In genomic region chr11:101118105-101118504, GRCm38 (mm10) we compare ENCODE assay signal across 8 mouse cellular contexts. TPM values are rescaled to one million over a fixed set of nuclear protein-coding genes. Genes with fewer than 3 reads are reported as not detected.
A peak's percentile ranks its signal among the peaks of the same experiment; 100 is the strongest.
DNase-seq lines count a peak whose midpoint lies in the region; ATAC-seq and TF ChIP-seq lines count a peak whose summit lies in the region.

No protein-coding gene starts in this region.

- peaks cover 48% of the 10 kb centered on the region for H3K79me2 ChIP-seq in MEL (ENCODE audit: control insufficient read depth, insufficient read depth, low read length, poor library complexity)

- peak overlapping the region; percentile 96 for H3K9ac ChIP-seq in heart, embryonic 14.5 days (ENCODE audit: low read length)
- peak overlapping the region; percentile 83 for H3K9ac ChIP-seq in MEL (ENCODE audit: control insufficient read depth, low read depth, low read length, poor library complexity, severe bottlenecking)
- no peak overlapping the region for H3K9ac ChIP-seq in hindbrain, embryonic 11.5 days (ENCODE audit: low read depth, low read length)
- H3K9ac ChIP-seq in midbrain, embryonic 12.5 days (replicated peaks), result peak overlapping the region; percentile 95; the same call in 1 of the 2 replicates

- 0 out of 4 replicates have a peak overlapping the region, but pooled peaks of 1 of the 2 experiments have one; percentile 89 for H3K27ac ChIP-seq in heart, embryonic 14.5 days (replicated peaks in 1 of 2; ENCODE audit: control insufficient read depth in 1 of 2, insufficient read depth in 1 of 2, low read depth in 2 of 2, low read length in 2 of 2)
- no peak overlapping the region for H3K27ac ChIP-seq in MEL (ENCODE audit: control insufficient read depth, low read depth, low read length)
- no peak overlapping the region for H3K27ac ChIP-seq in hindbrain, embryonic 11.5 days (ENCODE audit: low read depth, low read length)
- H3K27ac ChIP-seq in midbrain, embryonic 12.5 days (replicated peaks), result no peak overlapping the region

- intact Hi-C loops in heart, postnatal 14 days (cut with DNase I), result loop anchor here (2.0 kb wide), 1 partner anchor 19 kb away; no protein-coding TSS in a partner anchor
- intact Hi-C loops in gastrocnemius, postnatal 36 days (cut with DNase I), result loop anchor here (5.0 kb wide), 1 partner anchor 54 kb away; the partner anchor contains the start of genes Cntnap1 and Plekhh3

- TF ChIP-seq CTCF in MEL (IDR thresholded peaks at IDR 0.05 in 2 of 3, conservative IDR thresholded peaks at IDR 0.05 in 1 of 3; ENCODE audit: control insufficient read depth in 1 of 3, insufficient read depth in 1 of 3, low read depth in 2 of 3, low read length in 3 of 3, poor library complexity in 1 of 3, severe bottlenecking in 1 of 3), result no peak

- H3K36me3 ChIP-seq in heart, embryonic 14.5 days (ENCODE audit: control insufficient read depth, insufficient read depth, low read length), result peaks cover 24% of the 10 kb centered on the region
- H3K36me3 ChIP-seq in MEL (ENCODE audit: control insufficient read depth in 1 of 2, insufficient read depth in 2 of 2, low read length in 2 of 2), result peaks cover 4 to 26% of the 10 kb centered on the region in 2 experiments
- H3K36me3 ChIP-seq in hindbrain, embryonic 11.5 days (ENCODE audit: control insufficient read depth, insufficient read depth, low read length), result peaks cover 2% of the 10 kb centered on the region; the same call in 1 of the 2 replicates
- peaks cover 11% of the 10 kb centered on the region for H3K36me3 ChIP-seq in midbrain, embryonic 12.5 days

- no peak for TF ChIP-seq EP300 in MEL (IDR thresholded peaks at IDR 0.05; ENCODE audit: low read depth in 1 of 2, low read length in 2 of 2)

- no peak for TF ChIP-seq RAD21 in MEL (IDR thresholded peaks at IDR 0.05; ENCODE audit: low read depth, low read length)

- no peaks in the 10 kb centered on the region for H3K27me3 ChIP-seq in heart, embryonic 14.5 days (ENCODE audit: control insufficient read depth, insufficient read depth, low read length)
- no peaks in the 10 kb centered on the region for H3K27me3 ChIP-seq in MEL (ENCODE audit: control insufficient read depth in 1 of 2, insufficient read depth in 2 of 2, low read length in 2 of 2)
- H3K27me3 ChIP-seq in hindbrain, embryonic 11.5 days (ENCODE audit: control insufficient read depth, insufficient read depth, low read length), result no peaks in the 10 kb centered on the region
- H3K27me3 ChIP-seq in midbrain, embryonic 12.5 days, result no peaks in the 10 kb centered on the region

- no peak for ATAC-seq in heart, embryonic 14.5 days (ENCODE audit: insufficient number of reproducible peaks, insufficient read depth, low FRiP score, low read depth)
- ATAC-seq in hindbrain, embryonic 11.5 days (ENCODE audit: low FRiP score), result no peak
- no peak for ATAC-seq in midbrain, embryonic 12.5 days (ENCODE audit: low FRiP score, low read depth)
- ATAC-seq in monocyte, adult 5-6 weeks (replicated peaks; ENCODE audit: insufficient number of reproducible peaks, low FRiP score, low TSS enrichment, poor library complexity, severe bottlenecking), result no peak

- H3K4me1 ChIP-seq in heart, embryonic 14.5 days (ENCODE audit: control insufficient read depth in 2 of 2, insufficient read depth in 2 of 2, low read length in 2 of 2), result peaks cover 5 to 32% of the 10 kb centered on the region in 2 experiments
- peaks cover 11 to 16% of the 10 kb centered on the region in 2 experiments for H3K4me1 ChIP-seq in MEL (ENCODE audit: control insufficient read depth in 1 of 2, insufficient read depth in 2 of 2, low read length in 2 of 2)
- peaks cover 6% of the 10 kb centered on the region; the same call in 1 of the 2 replicates for H3K4me1 ChIP-seq in hindbrain, embryonic 11.5 days (replicated peaks; ENCODE audit: control insufficient read depth, insufficient read depth, low read length)
- H3K4me1 ChIP-seq in midbrain, embryonic 12.5 days, result peaks cover 44% of the 10 kb centered on the region

- DNase-seq in heart, postnatal 14 days, result no peak
- DNase-seq in MEL (ENCODE audit: low read depth, low spot score), result no peak
- DNase-seq in hindbrain, embryonic 11.5 days (ENCODE audit: low spot score), result no peak
- DNase-seq in gastrocnemius, postnatal 36 days, result no peak
- DNase-seq in urinary bladder, adult 18-20 months (ENCODE audit: low spot score in 2 of 2), result no peak

- peak overlapping the region; percentile 8 to 77; a peak in 2 of 4 replicates for H3K4me3 ChIP-seq in heart, embryonic 14.5 days (ENCODE audit: control insufficient read depth in 1 of 2, insufficient read depth in 1 of 2, low read depth in 1 of 2, low read length in 2 of 2)
- peak overlapping the region in 1 of 2 experiments; percentile 77; a peak in 2 of 4 replicates for H3K4me3 ChIP-seq in MEL (ENCODE audit: control insufficient read depth in 1 of 2, insufficient read depth in 1 of 2, low read depth in 2 of 2, low read length in 2 of 2)
- H3K4me3 ChIP-seq in hindbrain, embryonic 11.5 days (ENCODE audit: low read depth, low read length), result 0 out of 2 replicates have a peak overlapping the region, but pooled peaks have one; percentile 81
- H3K4me3 ChIP-seq in midbrain, embryonic 12.5 days, result peak overlapping the region; percentile 91

- 22% methylated on average over 4 of the region's 4 CpGs for WGBS in heart, embryonic 14.5 days
- WGBS in hindbrain, embryonic 11.5 days, result 48% methylated on average over 4 of the region's 4 CpGs
- 49% methylated on average over 4 of the region's 4 CpGs for WGBS in midbrain, embryonic 12.5 days

- H3K9me3 ChIP-seq in heart, embryonic 14.5 days (ENCODE audit: control insufficient read depth, low read length), result peaks cover 2% of the 10 kb centered on the region; the same call in 1 of the 2 replicates
- no peaks in the 10 kb centered on the region for H3K9me3 ChIP-seq in MEL (replicated peaks; ENCODE audit: insufficient read depth, low read length)
- H3K9me3 ChIP-seq in hindbrain, embryonic 11.5 days (ENCODE audit: control insufficient read depth, low read length), result no peaks in the 10 kb centered on the region
- H3K9me3 ChIP-seq in midbrain, embryonic 12.5 days, result no peaks in the 10 kb centered on the region

- peak overlapping the region; percentile 95 for H3K4me2 ChIP-seq in heart, embryonic 14.5 days (ENCODE audit: low read length)
- peak overlapping the region; percentile 92 for H3K4me2 ChIP-seq in hindbrain, embryonic 11.5 days (replicated peaks; ENCODE audit: low read depth, low read length)
- H3K4me2 ChIP-seq in midbrain, embryonic 12.5 days (replicated peaks), result peak overlapping the region; percentile 97

- TF ChIP-seq POLR2A in MEL (IDR thresholded peaks at IDR 0.05; ENCODE audit: control insufficient read depth in 1 of 2, insufficient read depth in 1 of 2, low read depth in 1 of 2, low read length in 2 of 2, poor library complexity in 1 of 2), result no peak

RNA-seq across cellular contexts. Expression of gene Retreg3, which starts 1.6 kb away (rescaled TPM):
- 6.7 and 8.0 TPM in 2 replicates for polyA plus RNA-seq in heart, embryonic 14.5 days (2014; fragmentation: Nextera tagmentation; extraction: Ambion mirVana)
- 10 to 100 TPM; 37.7 to 40.0 TPM for total RNA-seq in heart, postnatal 14 days (2021)
- 17.0 and 24.6 TPM in 2 replicates for total RNA-seq in MEL (2012; rRNA removed)
- 10 to 100 TPM in 1 of 2 experiments, not detected in 1; 23.4 TPM for polyA plus RNA-seq in MEL (2012; ENCODE audit: insufficient read depth in 1 of 2, insufficient read length in 2 of 2, low read depth in 1 of 2, low replicate concordance in 2 of 2, missing spikeins in 1 of 2)
- 10.7 and 12.0 TPM in 2 replicates for polyA plus RNA-seq in hindbrain, embryonic 11.5 days (2014; fragmentation: Nextera tagmentation; extraction: Ambion mirVana)
- polyA plus RNA-seq in midbrain, embryonic 12.5 days (2016; fragmentation: Nextera tagmentation; extraction: Ambion mirVana), result 21.8 and 23.1 TPM in 2 replicates
- 10 to 100 TPM; 29.6 to 29.7 TPM for total RNA-seq in gastrocnemius, postnatal 36 days (2021)
- total RNA-seq in monocyte, adult 5-6 weeks (2017), result 57.9 to 79.4 TPM (median 63.0 TPM) in 3 replicates

RNA-seq across cellular contexts. Expression of gene Tubg1, which starts 1.6 kb away (rescaled TPM):
- 63.1 and 68.6 TPM in 2 replicates for polyA plus RNA-seq in heart, embryonic 14.5 days (2014; fragmentation: Nextera tagmentation; extraction: Ambion mirVana)
- total RNA-seq in heart, postnatal 14 days (2021), result 10 to 100 TPM; 20.9 to 25.8 TPM
- total RNA-seq in MEL (2012; rRNA removed), result 60.0 and 68.1 TPM in 2 replicates
- polyA plus RNA-seq in MEL (2012; ENCODE audit: insufficient read depth in 1 of 2, insufficient read length in 2 of 2, low read depth in 1 of 2, low replicate concordance in 2 of 2, missing spikeins in 1 of 2), result 100 to 1,000 TPM; 125 to 183 TPM
- 97.7 and 98.6 TPM in 2 replicates for polyA plus RNA-seq in hindbrain, embryonic 11.5 days (2014; fragmentation: Nextera tagmentation; extraction: Ambion mirVana)
- polyA plus RNA-seq in midbrain, embryonic 12.5 days (2016; fragmentation: Nextera tagmentation; extraction: Ambion mirVana), result 96.3 and 97.4 TPM in 2 replicates
- total RNA-seq in gastrocnemius, postnatal 36 days (2021), result 10 to 100 TPM; 23.9 TPM
- 8.2 to 25.6 TPM (median 11.0 TPM) in 3 replicates for total RNA-seq in monocyte, adult 5-6 weeks (2017)

RNA-seq across cellular contexts. Expression of gene Psmc3ip, which starts 22.9 kb away (rescaled TPM):
- 22.8 and 22.9 TPM in 2 replicates for polyA plus RNA-seq in heart, embryonic 14.5 days (2014; fragmentation: Nextera tagmentation; extraction: Ambion mirVana)
- 1 to 10 TPM; 2.0 to 2.2 TPM for total RNA-seq in heart, postnatal 14 days (2021)
- total RNA-seq in MEL (2012; rRNA removed), result 9.1 and 14.5 TPM in 2 replicates
- polyA plus RNA-seq in MEL (2012; ENCODE audit: insufficient read depth in 1 of 2, insufficient read length in 2 of 2, low read depth in 1 of 2, low replicate concordance in 2 of 2, missing spikeins in 1 of 2), result 1 to 10 TPM in 1 of 2 experiments, not detected in 1; 8.2 TPM
- polyA plus RNA-seq in hindbrain, embryonic 11.5 days (2014; fragmentation: Nextera tagmentation; extraction: Ambion mirVana), result 54.3 and 54.8 TPM in 2 replicates
- polyA plus RNA-seq in midbrain, embryonic 12.5 days (2016; fragmentation: Nextera tagmentation; extraction: Ambion mirVana), result 41.7 and 42.4 TPM in 2 replicates
- 1 to 10 TPM; 1.6 to 2.1 TPM for total RNA-seq in gastrocnemius, postnatal 36 days (2021)
- 5.0 to 6.2 TPM in 2 of 3 replicates, not detected in the other for total RNA-seq in monocyte, adult 5-6 weeks (2017)

RNA-seq across cellular contexts. Expression of gene Mlx, which starts 31.0 kb away (rescaled TPM):
- 32.4 and 35.7 TPM in 2 replicates for polyA plus RNA-seq in heart, embryonic 14.5 days (2014; fragmentation: Nextera tagmentation; extraction: Ambion mirVana)
- 10 to 100 TPM; 17.4 to 17.6 TPM for total RNA-seq in heart, postnatal 14 days (2021)
- total RNA-seq in MEL (2012; rRNA removed), result 70.8 and 75.9 TPM in 2 replicates
- 10 to 100 TPM in 1 of 2 experiments, not detected in 1; 57.5 TPM for polyA plus RNA-seq in MEL (2012; ENCODE audit: insufficient read depth in 1 of 2, insufficient read length in 2 of 2, low read depth in 1 of 2, low replicate concordance in 2 of 2, missing spikeins in 1 of 2)
- 57.1 and 57.3 TPM in 2 replicates for polyA plus RNA-seq in hindbrain, embryonic 11.5 days (2014; fragmentation: Nextera tagmentation; extraction: Ambion mirVana)
- 49.2 and 60.5 TPM in 2 replicates for polyA plus RNA-seq in midbrain, embryonic 12.5 days (2016; fragmentation: Nextera tagmentation; extraction: Ambion mirVana)
- total RNA-seq in gastrocnemius, postnatal 36 days (2021), result 10 to 100 TPM in 1 of 2 experiments, 1 to 10 TPM in 1; 8.8 to 12.4 TPM
- total RNA-seq in monocyte, adult 5-6 weeks (2017), result 61.7 to 74.7 TPM (median 71.4 TPM) in 3 replicates

RNA-seq across cellular contexts. Expression of gene Coasy, which starts 35.7 kb away (rescaled TPM):
- polyA plus RNA-seq in heart, embryonic 14.5 days (2014; fragmentation: Nextera tagmentation; extraction: Ambion mirVana), result 27.4 and 31.4 TPM in 2 replicates
- total RNA-seq in heart, postnatal 14 days (2021), result 10 to 100 TPM; 16.8 to 21.4 TPM
- 34.8 and 42.9 TPM in 2 replicates for total RNA-seq in MEL (2012; rRNA removed)
- polyA plus RNA-seq in MEL (2012; ENCODE audit: insufficient read depth in 1 of 2, insufficient read length in 2 of 2, low read depth in 1 of 2, low replicate concordance in 2 of 2, missing spikeins in 1 of 2), result 10 to 100 TPM in 1 of 2 experiments, not detected in 1; 44.2 TPM
- polyA plus RNA-seq in hindbrain, embryonic 11.5 days (2014; fragmentation: Nextera tagmentation; extraction: Ambion mirVana), result 50.9 and 51.6 TPM in 2 replicates
- 51.7 and 53.9 TPM in 2 replicates for polyA plus RNA-seq in midbrain, embryonic 12.5 days (2016; fragmentation: Nextera tagmentation; extraction: Ambion mirVana)
- 1 to 10 TPM; 8.0 to 8.9 TPM for total RNA-seq in gastrocnemius, postnatal 36 days (2021)
- total RNA-seq in monocyte, adult 5-6 weeks (2017), result 11.4 to 16.6 TPM (median 16.1 TPM) in 3 replicates
